7 mouse cellular contexts compared by ENCODE assay signal in genomic region chr3:101372345-101372980, GRCm38 (mm10). TPM values are rescaled to one million over a fixed set of nuclear protein-coding genes. Genes with fewer than 3 reads are reported as not detected.
DNase-seq lines count a peak whose midpoint lies in the region.

No protein-coding gene starts in this region.

- DNase-seq in urinary bladder, adult 18-20 months (ENCODE audit: low spot score in 2 of 2), result peak; percentile 39 to 55
- DNase-seq in urinary bladder, postnatal 10 days (ENCODE audit: low spot score), result no peak
- peak; percentile 93 for DNase-seq in brain, adult 2 months (ENCODE audit: low read depth, low spot score)
- peak; percentile 89 to 93 for DNase-seq in frontal cortex, adult 2 months (ENCODE audit: extremely low spot score in 1 of 2, low spot score in 1 of 2)
- DNase-seq in layer of hippocampus, adult 8-10 months (ENCODE audit: low spot score in 2 of 2), result peak; percentile 74 to 79
- peak; percentile 68 for DNase-seq in lung, postnatal 10 days
- peak; percentile 70 to 86 for DNase-seq in spleen, postnatal 4 days (ENCODE audit: low spot score in 2 of 2)

RNA-seq across cellular contexts. Expression of gene Igsf3, which starts 4.4 kb away (rescaled TPM):
- 13.4 TPM in 2 replicates for polyA plus RNA-seq in frontal cortex, adult 2 months (2012; rRNA removed)
- 10 to 100 TPM; 16.4 to 17.7 (median 16.9) TPM for total RNA-seq in layer of hippocampus, adult 8-10 months (2022)
